Mouse (Mus musculus) monocyte, adult 2 months (primary cell): ENCODE measurements around the gene Mrpl33.
A peak's percentile ranks its signal among the peaks of the same experiment; 100 is the strongest.
"Not testable (repeated sequence)": the region's sequence is repeated elsewhere in the genome, so short reads cannot be mapped to it uniquely, and the experiment has no call there.

Experiments used
- DNase-seq, 2 experiments: peaks; one replicate each; pipeline ENCODE4 v3.0.0; 2022; ENCODE audit warnings: low spot score in 2 of 2, low read depth in 1 of 2

The Mrpl33 gene

DNA sequence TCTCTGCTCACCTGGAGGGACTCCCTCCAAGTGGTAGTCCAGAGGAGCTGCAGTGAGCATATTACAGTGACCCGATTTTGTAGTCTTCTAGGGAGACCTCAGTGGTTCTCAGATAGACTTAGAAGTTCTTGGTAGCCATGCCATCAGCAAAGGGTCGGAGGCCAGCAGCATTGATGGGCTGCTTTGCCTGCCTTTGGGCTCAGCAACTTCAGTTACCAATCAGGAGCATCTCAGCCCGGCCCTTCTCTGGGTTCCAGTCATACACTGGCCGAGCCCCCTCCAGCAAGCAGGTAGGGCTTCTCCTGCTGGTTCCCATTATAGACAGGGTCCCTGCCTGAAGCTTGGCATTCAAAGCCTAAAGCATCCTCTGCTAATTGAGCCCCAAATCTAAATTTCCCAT is 867 bp upstream of the Mrpl33 start:
- no peak for DNase-seq

DNA sequence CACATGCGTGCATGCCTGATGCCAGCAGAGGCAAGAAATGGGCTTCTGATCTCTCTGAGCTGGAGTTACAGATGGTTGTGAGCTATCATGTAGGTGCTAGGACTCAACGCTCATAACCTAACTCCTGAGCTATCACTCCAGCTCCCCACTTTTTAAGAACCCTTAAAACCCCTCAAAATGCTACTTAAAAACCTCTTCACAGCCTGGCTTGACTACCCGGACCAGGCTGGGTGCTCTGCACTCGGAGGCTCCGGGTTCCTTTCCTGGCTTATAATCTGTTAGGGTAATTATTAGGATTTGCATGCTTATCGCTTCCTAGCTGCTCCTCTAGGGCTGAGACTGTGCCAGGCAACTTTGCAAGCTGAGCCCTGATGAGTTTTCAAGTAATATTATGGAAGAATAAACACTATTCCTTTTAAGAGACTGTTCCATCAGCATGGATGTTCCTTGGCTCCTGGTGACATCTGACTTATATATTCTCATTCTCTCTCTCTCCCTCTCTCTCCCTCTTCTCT is 752 bp downstream of the Mrpl33 start:
- no peak for DNase-seq

DNA sequence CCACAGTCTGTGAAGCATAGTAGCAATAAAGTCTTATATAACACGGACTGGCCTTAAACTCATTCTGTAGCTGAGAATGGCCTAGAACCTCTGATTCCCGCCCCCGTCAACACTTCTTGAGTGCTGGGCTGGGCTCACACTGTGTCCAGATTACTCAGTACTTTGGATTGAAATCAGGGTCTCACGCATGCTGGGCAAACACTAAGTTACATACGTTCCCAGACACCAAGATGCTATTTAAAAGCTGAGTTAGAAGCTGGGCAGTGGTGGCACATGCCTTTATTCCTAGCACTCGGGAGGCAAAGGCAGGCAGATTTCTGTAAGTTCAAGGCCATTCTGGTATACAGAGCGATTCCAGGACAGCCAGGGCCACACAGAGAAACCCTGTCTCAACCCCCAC is 1.4 kb downstream of the Mrpl33 start:
- DNase-seq, result no peak

DNA sequence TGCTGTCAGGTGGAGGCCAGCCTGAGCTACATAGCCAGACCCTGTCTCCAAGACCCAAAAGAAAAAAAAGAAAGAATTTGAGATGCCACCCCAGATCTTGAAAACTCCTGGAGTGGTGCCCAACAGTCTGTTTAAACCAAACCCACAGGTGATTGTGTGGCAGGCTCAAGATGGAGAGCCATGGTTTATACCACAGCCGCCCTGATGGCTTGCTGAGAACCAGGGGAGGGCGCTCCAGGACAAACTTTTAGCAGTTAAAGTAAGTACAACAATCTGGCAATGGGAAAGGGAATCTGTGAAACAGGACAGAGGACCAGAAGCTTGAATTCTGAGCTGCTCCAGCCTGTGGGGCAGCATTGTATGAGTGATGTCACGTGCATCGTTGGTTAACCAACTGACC is 1.8 kb downstream of the Mrpl33 start:
- no peak for DNase-seq

DNA sequence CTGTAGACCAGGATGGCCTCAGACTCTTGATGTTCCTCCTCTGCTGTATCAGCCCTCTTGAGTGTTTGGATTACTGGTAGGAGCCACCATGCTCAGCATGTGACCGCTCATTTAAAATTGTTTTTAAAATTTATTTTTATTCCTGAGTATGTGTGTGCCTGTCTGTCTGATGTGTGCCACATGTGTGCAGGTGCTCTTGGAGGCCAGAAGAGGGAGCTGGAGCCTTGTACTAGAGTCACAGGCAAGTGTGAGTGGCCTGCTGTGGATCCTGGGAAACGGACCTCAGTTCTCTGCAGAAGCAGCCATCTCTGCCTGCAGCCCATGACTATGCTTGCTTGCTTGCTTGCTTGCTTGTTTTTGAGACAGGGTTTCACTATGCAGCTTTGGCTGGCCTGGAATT is 2.4 kb downstream of the Mrpl33 start:
- DNase-seq, result no peak

DNA sequence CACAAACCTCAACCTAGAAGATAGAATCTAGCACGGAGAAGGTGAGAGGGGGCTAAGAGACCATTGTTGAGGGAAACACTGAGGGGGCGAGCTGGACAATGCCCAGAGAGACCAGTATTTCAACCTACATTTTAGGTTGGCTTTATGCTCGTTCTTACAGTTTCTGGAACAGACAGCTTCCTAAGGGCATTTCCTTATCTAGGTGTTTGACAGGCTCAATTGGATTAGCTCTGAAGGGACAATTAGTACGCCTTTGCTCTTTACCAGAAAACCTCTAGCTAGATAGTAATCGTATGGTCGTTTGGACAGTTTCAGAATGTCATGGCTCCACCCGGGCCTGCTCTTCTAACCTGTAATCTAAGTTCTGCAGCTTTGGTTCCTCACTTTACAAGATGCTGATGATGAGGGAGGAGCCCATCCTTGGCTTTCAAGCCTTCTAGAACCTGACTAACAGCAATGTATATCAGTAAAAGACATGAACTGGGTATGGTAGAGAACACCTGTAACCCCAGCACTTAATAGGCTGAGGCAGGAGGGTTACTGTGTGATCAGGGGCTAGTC is 4.5 kb downstream of the Mrpl33 start:
- no peak for DNase-seq

DNA sequence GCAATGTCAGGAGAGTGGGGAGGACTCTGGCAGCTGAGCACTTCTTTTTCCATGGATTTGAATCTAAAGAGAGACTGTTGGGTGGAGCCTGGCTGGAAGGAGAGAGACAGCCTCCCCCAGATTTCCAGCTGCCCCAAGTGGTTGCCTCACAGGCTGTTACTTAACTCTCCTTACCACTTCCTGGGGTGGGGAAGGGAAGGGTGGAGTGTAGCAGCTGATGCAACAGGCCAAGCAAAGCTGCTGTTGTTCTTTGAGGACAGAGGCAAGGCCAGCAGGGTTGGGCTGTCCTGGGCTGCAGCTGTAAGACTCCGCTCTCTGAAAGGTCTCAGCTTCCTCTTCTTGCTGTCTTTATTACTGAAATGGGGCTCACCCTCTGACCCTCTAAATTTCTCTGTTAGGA is 5.6 kb downstream of the Mrpl33 start:
- DNase-seq, result peak; percentile 79 to 89

DNA sequence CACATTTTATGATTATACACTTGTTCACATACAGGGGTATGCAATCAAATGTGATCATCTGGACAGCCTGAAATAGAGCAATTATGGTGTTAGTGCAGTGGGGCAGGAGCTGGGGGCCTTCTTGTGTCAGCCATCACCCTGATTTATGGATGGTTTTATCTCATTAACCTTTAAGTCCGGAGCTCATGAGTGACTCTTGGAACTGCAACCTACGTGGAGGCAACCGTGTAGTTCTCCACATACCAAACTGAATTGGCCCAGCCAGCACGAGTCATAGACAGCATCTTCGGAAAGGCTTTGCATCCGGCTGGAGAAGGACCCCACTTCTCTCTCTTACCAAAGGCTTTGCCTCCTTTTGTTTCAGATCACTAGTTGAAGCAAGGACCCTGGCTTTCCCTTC is 7.0 kb downstream of the Mrpl33 start:
- DNase-seq, result no peak

DNA sequence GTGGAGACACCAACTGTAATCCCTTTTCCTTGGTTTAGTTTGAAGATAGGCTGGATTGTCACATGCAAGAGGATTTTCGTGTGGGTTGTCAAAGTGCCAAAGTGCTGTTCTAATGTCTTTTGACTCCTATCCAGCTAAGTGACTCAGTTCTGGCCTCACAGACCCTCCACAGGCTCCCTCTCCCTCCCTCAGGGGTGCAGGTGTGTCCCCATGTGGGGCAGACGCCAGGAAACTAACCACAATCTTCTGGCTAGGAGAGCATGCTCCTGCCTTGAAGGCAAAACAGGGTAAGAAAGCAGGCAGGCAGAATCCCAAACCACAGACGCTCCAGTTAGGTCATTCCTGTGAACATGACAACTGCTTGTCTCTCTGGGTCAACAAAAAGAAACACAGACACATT is 9.4 kb downstream of the Mrpl33 start:
- DNase-seq, result no peak

DNA sequence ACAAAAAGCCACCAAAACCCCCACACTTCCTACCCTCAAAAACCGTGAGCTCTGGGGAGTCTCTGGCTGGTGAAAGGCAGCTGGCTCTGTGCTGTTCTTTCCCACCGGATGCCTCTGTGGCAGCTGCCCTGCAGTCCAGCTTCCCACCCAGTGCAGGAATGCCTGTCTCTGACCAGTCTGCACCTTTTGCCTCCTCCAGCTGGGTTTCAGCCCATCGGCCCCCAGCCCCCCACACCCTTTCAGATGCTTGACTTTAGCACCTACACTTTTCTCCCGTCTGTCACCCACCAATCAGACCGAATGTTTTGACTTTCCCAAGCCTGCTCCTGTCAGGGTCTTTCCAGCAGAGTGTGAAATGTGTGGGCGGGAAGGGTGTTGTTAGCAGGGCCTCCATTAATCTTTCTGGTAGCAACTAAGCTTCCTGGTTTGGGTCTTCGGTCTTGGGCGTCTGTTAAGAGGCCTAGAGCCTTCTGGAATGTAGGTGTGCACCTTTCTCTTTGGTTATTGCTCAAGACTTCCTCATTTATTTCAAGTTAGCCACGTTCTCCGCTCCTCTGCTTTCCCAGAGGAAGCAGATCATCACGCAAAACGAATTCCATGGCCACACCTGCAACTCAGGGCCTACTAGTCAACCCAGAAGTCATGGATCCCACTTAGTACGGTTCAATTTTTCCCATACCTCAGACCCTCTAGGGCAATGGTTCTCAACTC is 13.8 kb downstream of the Mrpl33 start:
- DNase-seq, result no peak

DNA sequence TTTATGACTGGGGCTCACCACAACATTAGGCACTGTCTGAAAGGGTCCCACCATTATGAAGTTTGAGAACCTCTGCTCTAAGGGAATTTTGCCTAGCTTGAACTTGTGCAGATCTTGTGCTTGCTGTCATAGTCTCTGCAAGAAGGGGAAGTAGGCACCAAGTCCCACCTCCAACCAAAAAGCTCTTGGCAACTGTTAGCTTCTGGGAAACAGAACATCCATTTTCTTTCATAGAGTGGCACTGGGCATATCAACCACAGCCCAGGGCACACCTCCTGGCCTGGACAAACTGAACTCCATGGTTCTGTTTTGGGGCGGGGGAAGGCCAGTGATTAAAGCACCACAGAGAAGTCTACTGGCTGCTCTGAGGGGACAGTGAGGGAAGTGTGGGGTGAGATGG is 14.5 kb downstream of the Mrpl33 start:
- DNase-seq, result no peak

DNA sequence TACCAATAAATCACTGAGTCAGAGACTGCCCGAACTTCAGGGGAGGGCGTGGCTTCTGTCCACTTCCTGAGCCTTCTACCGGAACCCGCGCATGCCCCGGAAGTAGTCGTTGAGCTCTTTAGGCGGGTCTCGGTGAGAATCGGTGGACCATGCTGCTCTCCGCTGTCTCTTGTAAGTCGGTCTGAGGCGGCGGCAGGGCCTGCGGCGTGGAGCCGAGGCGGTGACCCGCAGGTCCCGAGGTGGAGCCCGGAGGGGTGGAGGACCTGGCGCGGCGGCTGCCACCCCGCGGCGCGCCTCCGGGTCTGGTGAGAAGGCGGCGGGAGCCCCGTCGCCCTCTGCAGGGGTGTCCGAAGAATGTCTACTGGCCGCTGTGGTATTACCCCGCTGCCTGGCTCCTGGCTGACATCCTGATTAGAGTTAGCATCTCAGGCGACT is 17.1 kb downstream of the Mrpl33 start:
- peak; percentile 31 to 70 for DNase-seq

DNA sequence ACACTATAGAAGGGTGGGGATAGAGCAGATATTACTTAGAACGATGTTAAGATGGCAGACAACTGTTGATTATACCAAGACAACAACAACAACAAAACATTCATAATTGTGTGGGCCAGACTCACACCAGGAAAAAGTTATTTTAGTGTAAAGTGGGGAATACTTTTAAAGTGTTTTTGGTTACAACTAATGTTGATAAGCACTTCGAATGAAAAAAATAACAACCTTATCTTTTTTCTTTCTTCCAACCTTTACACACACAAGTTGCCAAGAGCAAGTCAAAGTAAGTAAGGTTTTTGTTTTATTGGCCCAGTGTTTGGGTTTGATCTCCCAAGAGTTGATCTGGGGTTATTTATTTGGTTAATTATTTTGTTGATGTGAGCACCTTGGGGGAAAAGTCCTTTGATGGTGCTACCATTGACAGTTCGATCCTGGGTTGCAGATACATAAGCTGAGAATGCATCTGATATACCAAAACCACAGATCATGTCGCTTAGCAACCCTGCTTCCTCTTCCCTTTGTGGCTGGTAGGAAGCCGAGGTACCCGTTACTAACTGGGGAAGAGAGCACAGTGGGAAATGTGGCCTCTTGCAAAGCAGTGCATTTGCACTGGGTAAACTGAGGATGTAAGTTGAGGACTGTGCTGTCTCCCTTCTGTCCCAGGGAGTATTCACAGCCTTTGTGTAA is 17.7 kb downstream of the Mrpl33 start:
- peak in 1 of 2 experiments; percentile 13 for DNase-seq

DNA sequence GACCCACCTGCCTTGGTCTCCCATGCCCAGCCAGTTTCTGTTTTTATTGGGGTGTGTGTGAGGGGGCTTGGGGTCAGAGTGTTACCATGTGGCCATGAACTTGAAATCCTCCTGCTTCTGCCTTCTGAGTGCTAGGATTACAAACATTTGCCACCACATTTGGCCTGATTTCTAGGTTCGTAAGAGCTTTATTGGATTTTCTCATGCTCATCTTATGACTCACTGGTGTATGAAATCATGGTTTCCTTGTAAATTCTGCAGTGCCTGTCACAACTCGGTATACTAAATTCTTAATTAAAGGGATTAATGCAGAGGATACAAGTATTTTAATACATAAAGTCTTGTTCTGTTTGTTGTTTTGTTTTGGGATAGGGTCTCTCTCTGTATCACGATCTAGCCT is 23.6 kb downstream of the Mrpl33 start:
- no peak for DNase-seq

DNA sequence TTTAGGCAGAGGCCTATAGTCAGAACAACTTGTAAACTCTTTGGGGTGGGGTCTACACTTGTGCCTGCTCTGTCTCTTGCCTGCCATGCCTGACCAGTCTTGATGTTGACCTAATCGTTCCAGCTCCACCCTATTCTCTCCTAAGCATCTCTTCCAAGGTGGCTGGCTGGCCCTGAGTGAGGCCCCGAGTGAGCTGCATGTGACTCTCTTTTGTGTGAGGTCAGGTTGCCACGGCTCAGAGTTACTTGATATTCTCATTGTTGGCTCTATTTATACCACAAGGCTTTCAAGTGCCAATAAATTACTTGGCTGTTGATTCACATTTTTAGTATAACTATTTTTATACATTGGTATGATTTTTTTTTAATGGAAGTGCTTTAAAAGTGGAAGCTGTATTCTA is 30.4 kb downstream of the Mrpl33 start:
- no peak for DNase-seq

DNA sequence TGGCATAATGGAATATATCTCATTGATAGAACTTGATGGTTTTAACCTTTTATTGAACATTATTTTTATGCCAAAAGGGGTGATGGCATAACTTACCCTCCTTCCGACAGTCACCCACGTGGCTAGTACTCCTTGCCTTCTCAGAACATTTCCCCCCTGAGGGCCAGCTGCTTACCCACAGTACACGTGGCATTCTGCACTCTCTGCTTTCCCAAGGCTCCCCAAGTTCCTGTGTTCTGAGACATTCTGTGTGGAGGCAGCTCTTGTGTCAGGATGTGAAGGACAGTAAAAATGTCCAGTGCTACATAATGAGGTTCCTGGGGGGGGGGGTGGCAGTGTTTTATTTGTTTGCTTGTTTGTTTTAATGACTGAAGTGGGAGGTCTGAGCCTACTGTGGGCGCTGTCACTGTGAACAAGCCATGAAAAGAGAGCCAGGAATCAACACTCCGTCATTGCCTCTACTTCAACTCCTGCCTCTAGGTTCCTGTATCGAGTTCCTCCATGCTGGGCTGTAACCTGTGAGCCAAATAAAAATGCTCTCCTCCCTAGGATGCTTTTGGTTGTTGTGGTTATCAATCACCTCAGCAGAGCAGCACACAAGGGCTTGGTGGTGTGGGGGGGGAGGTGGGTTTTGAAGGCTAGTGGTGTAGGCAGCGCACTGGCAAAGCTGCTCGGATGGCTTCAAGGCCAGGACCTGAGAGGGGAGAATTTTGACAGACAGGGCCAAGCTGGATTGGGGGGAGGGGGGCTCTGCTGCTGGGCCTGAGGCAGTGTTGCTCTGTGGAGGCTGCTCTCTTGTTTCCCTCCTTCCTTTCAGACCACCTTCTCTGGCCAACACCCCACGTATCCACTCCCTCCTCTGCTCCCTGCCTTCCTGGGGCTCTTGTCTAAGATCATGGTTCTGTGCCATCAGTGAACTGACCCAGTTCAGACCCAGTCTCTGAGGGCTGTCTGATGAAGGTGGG is 31.1 kb downstream of the Mrpl33 start:
- DNase-seq, result no peak

DNA sequence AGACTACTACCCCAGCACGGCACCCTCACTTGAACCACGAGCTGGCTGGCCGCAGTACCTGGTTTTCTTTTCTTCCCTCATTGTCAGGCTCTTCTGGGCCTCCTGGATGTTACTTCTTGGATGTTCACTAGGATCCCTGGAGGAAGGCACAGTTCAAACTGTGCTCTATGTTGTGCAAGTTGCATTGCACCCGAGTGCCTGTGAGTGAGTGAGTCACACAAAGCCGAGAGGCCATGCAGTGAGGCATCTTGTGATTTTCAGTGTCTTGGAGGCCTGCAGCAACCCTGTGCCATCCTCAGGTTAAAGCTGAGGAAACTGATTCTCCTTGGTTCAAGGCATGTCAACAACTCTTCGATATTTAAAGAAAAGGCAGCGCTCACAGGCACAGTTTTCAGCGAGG is 31.8 kb downstream of the Mrpl33 start:
- DNase-seq, result no peak

DNA sequence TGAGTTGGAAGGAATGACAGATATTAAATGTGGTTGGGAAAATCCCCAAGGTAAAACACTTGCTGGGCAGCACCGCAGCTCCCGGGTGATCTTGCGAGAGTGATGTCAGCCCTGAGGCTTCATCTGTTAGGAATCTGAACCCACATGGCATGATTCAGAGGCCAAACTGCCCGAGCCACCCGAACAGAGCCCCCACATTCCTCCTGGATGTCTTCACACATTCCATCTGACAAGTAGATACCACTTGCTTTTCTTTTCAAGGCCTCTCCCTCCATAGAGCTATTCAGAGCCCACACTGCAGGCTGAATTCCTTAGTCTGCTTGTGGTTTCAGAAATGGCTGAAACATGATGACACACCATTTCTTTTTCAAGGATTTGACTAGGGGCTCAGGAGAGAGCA is 33.3 kb downstream of the Mrpl33 start:
- no peak for DNase-seq

DNA sequence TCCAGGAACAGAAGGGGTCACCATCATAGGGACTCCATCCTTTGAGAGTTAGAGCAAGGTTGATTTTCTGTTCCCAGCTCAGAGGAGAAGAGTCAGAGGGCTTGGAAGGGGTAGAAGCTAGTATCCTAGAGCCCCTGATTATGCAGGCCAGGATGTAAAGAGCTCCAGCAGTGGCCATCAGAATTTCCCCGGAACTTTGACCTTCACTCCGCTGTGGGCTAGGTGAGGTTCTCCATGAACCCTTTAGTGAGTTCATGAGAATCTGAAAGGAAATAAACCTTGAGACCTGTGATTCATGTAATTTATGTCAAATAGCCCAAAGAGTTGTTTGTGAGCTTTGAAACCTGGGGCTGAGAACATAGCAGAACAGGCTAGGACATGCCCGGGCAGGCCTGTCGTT is 34.4 kb downstream of the Mrpl33 start:
- DNase-seq, result not testable (repeated sequence)

DNA sequence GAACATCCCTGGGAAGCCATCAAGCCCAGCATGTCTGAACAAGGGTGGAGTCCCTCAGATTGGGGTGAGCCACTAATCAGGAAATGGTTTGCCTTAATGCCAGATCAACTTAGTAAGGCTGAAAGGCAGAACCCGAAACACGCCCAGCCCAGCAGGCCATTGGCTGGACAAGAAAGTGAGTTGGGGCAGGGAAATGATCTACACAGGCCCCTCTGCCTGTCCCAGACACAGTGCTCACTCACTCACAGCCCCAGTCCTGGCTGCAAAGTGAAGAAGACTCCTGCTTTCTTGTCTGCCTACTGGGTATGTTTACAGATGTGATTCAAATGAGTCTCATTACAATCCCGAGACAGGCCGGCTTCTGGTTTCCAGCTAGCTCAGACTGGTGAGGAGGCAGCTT is 37.4 kb downstream of the Mrpl33 start:
- no peak for DNase-seq

DNA sequence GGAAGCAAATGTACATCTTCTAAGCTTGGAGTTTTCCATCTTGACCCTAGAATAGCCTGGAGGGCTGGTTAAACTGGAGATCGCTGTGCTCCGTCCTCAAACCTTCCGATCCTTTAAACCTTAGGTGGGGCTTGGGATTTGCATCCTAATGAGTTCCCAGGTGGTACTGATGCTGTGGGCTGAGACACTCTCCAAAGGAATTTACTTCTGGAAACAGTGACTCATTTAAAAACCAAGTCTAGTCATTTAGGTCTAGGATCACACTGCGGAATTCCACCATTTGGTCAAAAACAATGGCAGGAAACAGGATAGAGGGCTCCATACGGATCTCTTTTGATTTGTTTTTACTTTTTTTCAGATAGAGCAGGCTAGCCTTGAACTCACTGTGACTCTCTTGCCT is 37.9 kb downstream of the Mrpl33 start:
- no peak for DNase-seq
